Mouse (Mus musculus): Measurements from ENCODE around the gene Mier1.
"Not testable (repeated sequence)": the region's sequence is repeated elsewhere in the genome, so short reads cannot be mapped to it uniquely, and the experiment has no call there.

Gene Mier1

GRCm38 (mm10) chr4:103166198-103166597 is 52.0 kb downstream of the Mier1 start:
- DNase-seq (ENCODE audit: low spot score in 2 of 2), result not testable (repeated sequence)

- DNase-seq (ENCODE audit: low spot score in 2 of 2), result peak in 1 of 2 experiments; percentile 31
Measured at GRCm38 (mm10) chr4:103171256-103171655, 57.1 kb downstream of the Mier1 start.

- no peak for DNase-seq (ENCODE audit: low spot score in 2 of 2)
Measured at GRCm38 (mm10) chr4:103173507-103173906, 59.3 kb downstream of the Mier1 start.

GRCm38 (mm10) chr4:103174001-103174400 is 59.8 kb downstream of the Mier1 start:
- DNase-seq (ENCODE audit: low spot score in 2 of 2), result peak in 1 of 2 experiments; percentile 37

- DNase-seq (ENCODE audit: low spot score in 2 of 2), result peak in 1 of 2 experiments; percentile 17
Measured at GRCm38 (mm10) chr4:103177681-103178080, 63.5 kb downstream of the Mier1 start.

GRCm38 (mm10) chr4:103178635-103179318 is 64.6 kb downstream of the Mier1 start:
- DNase-seq (ENCODE audit: low spot score in 2 of 2), result peak; percentile 45 to 51

- DNase-seq (ENCODE audit: low spot score in 2 of 2), result peak in 1 of 2 experiments; percentile 15
Measured at GRCm38 (mm10) chr4:103179581-103179980, 65.4 kb downstream of the Mier1 start.

GRCm38 (mm10) chr4:103180300-103180888 is 66.2 kb downstream of the Mier1 start:
- DNase-seq (ENCODE audit: low spot score in 2 of 2), result no peak

- no peak for DNase-seq (ENCODE audit: low spot score in 2 of 2)
Measured at GRCm38 (mm10) chr4:103188786-103189640, 74.8 kb downstream of the Mier1 start.

- no peak for DNase-seq (ENCODE audit: low spot score in 2 of 2)
Measured at GRCm38 (mm10) chr4:103192421-103192820, 78.2 kb downstream of the Mier1 start.

- no peak for DNase-seq (ENCODE audit: low spot score in 2 of 2)
Measured at GRCm38 (mm10) chr4:103197401-103197800, 83.2 kb downstream of the Mier1 start.

GRCm38 (mm10) chr4:103199086-103199485 is 84.9 kb downstream of the Mier1 start:
- no peak for DNase-seq (ENCODE audit: low spot score in 2 of 2)

- DNase-seq (ENCODE audit: low spot score in 2 of 2), result no peak
Measured at GRCm38 (mm10) chr4:103200046-103200445, 85.9 kb downstream of the Mier1 start.

GRCm38 (mm10) chr4:103203646-103204045 is 89.5 kb downstream of the Mier1 start:
- DNase-seq (ENCODE audit: low spot score in 2 of 2), result no peak

- no peak for DNase-seq (ENCODE audit: low spot score in 2 of 2)
Measured at GRCm38 (mm10) chr4:103208553-103208952, 94.4 kb downstream of the Mier1 start.

- DNase-seq (ENCODE audit: low spot score in 2 of 2), result peak in 1 of 2 experiments; percentile 36
Measured at GRCm38 (mm10) chr4:103213859-103214497, 99.8 kb downstream of the Mier1 start.

GRCm38 (mm10) chr4:103214498-103214924 is 100.3 kb downstream of the Mier1 start:
- DNase-seq (ENCODE audit: low spot score in 2 of 2), result peak; percentile 85

Data from right cerebral cortex, postnatal 10 days (tissue).